Mouse (Mus musculus) testis, adult 2 months (tissue): ENCODE results near the gene Mrpl28.

Experiments used
- CTCF ChIP-seq: fragments of 200-500 bp; IDR thresholded peaks from 2 replicates; pipeline ENCODE4 v1.5.1; 2012; ENCODE audit warnings: low read depth, mild to moderate bottlenecking, inconsistent platforms, low read length, moderate library complexity; ENCODE audit not compliant: control insufficient read depth, insufficient read depth, insufficient replicate concordance
- POLR2A ChIP-seq: fragments of 200-500 bp; IDR thresholded peaks from 2 replicates; pipeline ENCODE4 v1.6.1; 2012; ENCODE audit warnings: low read depth, mild to moderate bottlenecking, inconsistent platforms, low read length, moderate library complexity; ENCODE audit not compliant: control insufficient read depth

- TF ChIP-seq POLR2A (peak; percentile 41; the same call in 1 of the 2 replicates), CTCF (peak; percentile 57; the same call in 1 of the 2 replicates)
Observed at GRCm38 (mm10) chr17:26089905-26090632, 33.2 kb upstream of the Mrpl28 start, which contains the start of gene Decr2.
